Mouse (Mus musculus): Measurements from ENCODE around the gene Tbx20.

Tbx20 gene

GRCm38 (mm10) chr9:24767056-24767455 lies 7.0 kb downstream of the Tbx20 start:
- no peak for DNase-seq

- no peak for DNase-seq
Observed at GRCm38 (mm10) chr9:24765572-24765971, 8.5 kb downstream of the Tbx20 start.

GRCm38 (mm10) chr9:24760461-24760860 lies 13.6 kb downstream of the Tbx20 start:
- DNase-seq, result no peak

- DNase-seq, result no peak
Observed at GRCm38 (mm10) chr9:24744958-24745357, 29.1 kb downstream of the Tbx20 start.

GRCm38 (mm10) chr9:24701246-24701645 lies 72.9 kb downstream of the Tbx20 start:
- no peak for DNase-seq

- no peak for DNase-seq
Observed at GRCm38 (mm10) chr9:24696405-24696778, 77.7 kb downstream of the Tbx20 start.

GRCm38 (mm10) chr9:24695700-24696404 lies 78.3 kb downstream of the Tbx20 start, which contains the start of gene Dpy19l2:
Gene Dpy19l2 (minus strand): TSS chr9:24696293.
- no peak for DNase-seq
